In the genomic region with DNA sequence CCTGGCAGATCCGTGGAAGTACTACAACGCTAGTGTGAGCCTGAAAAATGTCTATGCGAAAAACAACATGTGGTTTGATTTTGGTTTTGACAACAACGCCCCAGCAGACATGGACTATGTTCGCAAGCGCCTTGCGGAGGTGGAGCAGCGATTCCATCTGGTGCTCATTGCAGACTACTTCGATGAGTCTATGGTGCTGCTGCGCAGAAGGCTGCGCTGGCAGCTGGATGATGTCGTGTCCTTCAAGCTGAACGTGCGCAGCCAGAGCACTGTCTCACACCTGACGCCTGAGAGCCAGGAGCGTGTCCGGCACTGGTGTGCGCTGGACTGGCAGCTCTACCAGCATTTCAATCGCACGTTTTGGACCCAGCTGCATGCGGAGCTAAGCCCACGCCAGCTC, we compare ENCODE assay signal across 21 mouse cellular contexts. TPM values are rescaled to one million over a fixed set of nuclear protein-coding genes. Genes with fewer than 3 reads are reported as not detected.
DNase-seq lines count a peak whose midpoint lies in the region; ATAC-seq lines count a peak whose summit lies in the region.
"Not testable (repeated sequence)": the region's sequence is repeated elsewhere in the genome, so short reads cannot be mapped to it uniquely, and the experiment has no call there.
"Had no signal": no experiment of that assay in that cellular context is flagged by ENCODE, and none has a peak within 500 bp of the region (broad histone marks: within the 10 kb centered on the region; RNA-seq: fewer than 3 reads in every experiment).

No protein-coding gene starts in this region.

- H3K4me2 ChIP-seq in forebrain, embryonic 11.5 days (ENCODE audit: low read depth, low read length, severe bottlenecking) = not testable (repeated sequence)

- not testable (repeated sequence) for H3K27ac ChIP-seq in forebrain, embryonic 11.5 days (ENCODE audit: low read depth, low read length)

- not testable (repeated sequence) for H3K27me3 ChIP-seq in forebrain, embryonic 11.5 days (ENCODE audit: control insufficient read depth, insufficient read depth, low read length)

- H3K4me3 ChIP-seq in forebrain, embryonic 11.5 days (ENCODE audit: low read depth, low read length) = not testable (repeated sequence)

- peak; percentile 22 for DNase-seq in brain, adult 2 months (ENCODE audit: low read depth, low spot score)
- peak; percentile 10 for DNase-seq in forebrain, embryonic 11.5 days (ENCODE audit: low spot score)
- DNase-seq in frontal cortex, postnatal 36 days (ENCODE audit: low spot score in 2 of 2) = peak; percentile 11 to 23
- DNase-seq in layer of hippocampus, adult 18-20 months (ENCODE audit: low spot score in 2 of 2) = peak; percentile 12 to 36
- peak; percentile 18 to 22 for DNase-seq in left cerebral cortex, postnatal 36 days (ENCODE audit: low spot score in 2 of 2)
- peak; percentile 23 for DNase-seq in right cerebral cortex, adult 18-20 months

- intact Hi-C loops in left cerebral cortex, postnatal 36 days (cut with DNase I) = not testable (repeated sequence)

- ATAC-seq in forebrain, embryonic 11.5 days (replicated peaks; ENCODE audit: low FRiP score) = not testable (repeated sequence)

- not testable (repeated sequence) for H3K36me3 ChIP-seq in forebrain, embryonic 11.5 days (ENCODE audit: control insufficient read depth, insufficient read depth, low read length)

- not testable (repeated sequence) for H3K9ac ChIP-seq in forebrain, embryonic 11.5 days (ENCODE audit: low read length)

- H3K4me1 ChIP-seq in forebrain, embryonic 11.5 days (replicated peaks; ENCODE audit: control insufficient read depth, insufficient read depth, low read length) = not testable (repeated sequence)

- WGBS in forebrain, embryonic 11.5 days = 97% methylated on average over 11 of the region's 22 CpGs

- not testable (repeated sequence) for H3K9me3 ChIP-seq in forebrain, embryonic 11.5 days (ENCODE audit: control insufficient read depth, low read length)

RNA-seq across cellular contexts. Expression of a gene that starts 13.3 kb away (rescaled TPM):
- polyA plus RNA-seq in forebrain, embryonic 11.5 days (2014; fragmentation: Nextera tagmentation; extraction: Ambion mirVana) = not detected in 2 replicates
- not detected for total RNA-seq in layer of hippocampus, adult 18-20 months (2021)
- total RNA-seq in left cerebral cortex, postnatal 36 days (2021) = under 1 TPM; 0.12 to 0.16 TPM
- total RNA-seq: adrenal gland, adult 18-20 months; adrenal gland, postnatal 14 days; adrenal gland, postnatal 36 days; common myeloid progenitor, adult 5-6 weeks; G1E had no signal
- polyA plus RNA-seq: activated CD4-positive, CD25-positive, alpha-beta regulatory T cell, adult 4 months; brain, embryonic 14.5 days; CD4-positive, CD25-positive, alpha-beta regulatory T cell, adult 4 months; forebrain, embryonic 12.5 days; forebrain, embryonic 14.5 days; forebrain, embryonic 16.5 days; G1E; Patski had no signal

RNA-seq across cellular contexts. Expression of a gene that starts 43.7 kb away (rescaled TPM):
- not detected in 2 replicates for polyA plus RNA-seq in forebrain, embryonic 11.5 days (2014; fragmentation: Nextera tagmentation; extraction: Ambion mirVana)
- under 1 TPM; 0.28 to 0.62 TPM for total RNA-seq in layer of hippocampus, adult 18-20 months (2021)
- total RNA-seq in left cerebral cortex, postnatal 36 days (2021) = under 1 TPM; 0.16 to 0.20 TPM
- total RNA-seq: adrenal gland, adult 18-20 months; CH12.LX; common myeloid progenitor, adult 5-6 weeks had no signal
- polyA plus RNA-seq: CD4-positive, CD25-positive, alpha-beta regulatory T cell, adult 4 months; embryonic facial prominence, embryonic 12.5 days; embryonic facial prominence, embryonic 14.5 days; forebrain, embryonic 14.5 days; G1E had no signal

RNA-seq across cellular contexts. Expression of a gene that starts 49.7 kb away (rescaled TPM):
- 11.5 and 12.5 TPM in 2 replicates for polyA plus RNA-seq in forebrain, embryonic 11.5 days (2014; fragmentation: Nextera tagmentation; extraction: Ambion mirVana)
- 10 to 100 TPM; 15.8 to 17.9 TPM for total RNA-seq in layer of hippocampus, adult 18-20 months (2021)
- 10 to 100 TPM; 12.7 to 15.3 TPM for total RNA-seq in left cerebral cortex, postnatal 36 days (2021)
